Mouse (Mus musculus) liver, adult 2 months (tissue): ENCODE results near the gene Med7.

ENCODE experiments used
- CTCF ChIP-seq: fragments of 200-500 bp; IDR thresholded peaks from 2 replicates; pipeline ENCODE4 v1.5.1; 2011; ENCODE audit warnings: low read depth, low read length, control low read depth
- POLR2A ChIP-seq: fragments of 200-500 bp; IDR thresholded peaks from 2 replicates; pipeline ENCODE4 v1.6.1; 2011; ENCODE audit warnings: low read length, control low read depth; ENCODE audit not compliant: insufficient read depth; ENCODE audit errors: extremely low read depth

DNA sequence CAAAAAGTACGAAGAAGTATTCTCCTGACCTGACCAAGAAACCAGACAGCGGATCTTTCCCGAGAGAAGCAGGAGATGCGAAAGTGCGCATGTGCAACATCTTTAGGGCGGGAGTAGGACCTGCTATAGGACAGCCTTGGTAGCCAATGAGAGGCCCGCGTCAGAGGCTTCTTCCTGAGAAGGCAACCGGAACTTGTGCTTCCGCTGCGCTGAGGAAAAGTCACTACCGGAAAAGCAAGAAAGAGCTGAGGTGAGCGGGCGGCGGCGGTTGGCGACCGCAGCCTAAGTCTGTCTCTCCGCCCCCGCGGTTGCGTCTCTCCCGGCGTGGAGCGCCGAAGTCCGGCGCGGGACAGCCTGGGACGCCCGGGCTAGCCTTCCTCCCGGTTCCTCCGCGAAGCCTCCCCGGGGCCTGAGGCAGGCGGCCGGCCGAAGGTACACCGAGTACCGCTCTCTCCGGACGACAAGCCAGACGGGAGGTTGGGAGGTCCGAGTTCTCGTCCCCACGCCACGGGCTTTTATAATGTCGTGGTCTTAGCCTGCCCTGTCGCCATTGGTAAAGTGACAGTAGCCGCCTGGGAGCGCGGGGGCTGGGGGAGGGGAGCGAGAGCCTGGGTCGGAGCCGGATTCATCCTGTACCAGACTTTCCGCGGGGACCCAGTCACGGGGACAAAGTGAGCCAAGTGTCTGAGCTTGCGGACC lies at the start of gene Med7:
- TF ChIP-seq CTCF (no peak), POLR2A (peak; percentile 66; the same call in 1 of the 2 replicates)
